Mouse (Mus musculus) midbrain, embryonic 14.5 days (tissue): Measurements from ENCODE around the gene Ush2a. TPM values are rescaled to one million over a fixed set of nuclear protein-coding genes. Genes with fewer than 3 reads are reported as not detected.

Experiments
- ATAC-seq: fragments of 200-750 bp; cut with Nextera tagmentation; 2 replicates; pipeline ENCODE4 v1.8.0; 2017; ENCODE audit warnings: moderate number of reproducible peaks, moderate library complexity; ENCODE audit not compliant: low FRiP score, low TSS enrichment
- DNase-seq: peaks from one replicate; pipeline ENCODE4 v3.0.0-alpha.2; 2015
- H3K27ac ChIP-seq: fragments of 300-500 bp; sonication (generic); replicated peaks from 2 replicates; pipeline ENCODE4 v1.5.1; 2014; ENCODE audit warnings: mild to moderate bottlenecking, low read depth, low read length, moderate library complexity
- H3K27me3 ChIP-seq: fragments of 300-500 bp; sonication (generic); 2 replicates; pipeline ENCODE4 v1.6.1; 2014; ENCODE audit warnings: low read length, control low read depth, mixed read lengths; ENCODE audit not compliant: control insufficient read depth, insufficient read depth
- H3K36me3 ChIP-seq: fragments of 300-500 bp; sonication (generic); 2 replicates; pipeline ENCODE4 v1.6.1; 2014; ENCODE audit warnings: low read length, control low read depth; ENCODE audit not compliant: control insufficient read depth, insufficient read depth
- H3K4me1 ChIP-seq: fragments of 300-500 bp; sonication (generic); 2 replicates; pipeline ENCODE4 v1.6.1; 2014; ENCODE audit warnings: mild to moderate bottlenecking, antibody characterized with exemption, low read length, control low read depth; ENCODE audit not compliant: control insufficient read depth, insufficient read depth
- H3K4me2 ChIP-seq: fragments of 300-500 bp; sonication (generic); 2 replicates; pipeline ENCODE4 v1.6.1; 2014; ENCODE audit warnings: mild to moderate bottlenecking, low read length, moderate library complexity
- H3K4me3 ChIP-seq: fragments of 300-500 bp; sonication (generic); replicated peaks from 2 replicates; pipeline ENCODE4 v1.5.1; 2014; ENCODE audit warnings: low read depth, low read length
- H3K9ac ChIP-seq: fragments of 300-500 bp; sonication (generic); replicated peaks from 2 replicates; pipeline ENCODE4 v1.6.1; 2014; ENCODE audit warnings: mild to moderate bottlenecking, low read length, moderate library complexity
- H3K9me3 ChIP-seq: fragments of 300-500 bp; sonication (generic); 2 replicates; pipeline ENCODE4 v1.6.1; 2016; ENCODE audit warnings: low read length, control low read depth, mixed read lengths; ENCODE audit not compliant: control insufficient read depth
- WGBS: fragments of 180-500 bp; shearing (Covaris S2); extraction: QIAGEN DNeasy Blood & Tissue Kit; methylation state at CpG from one replicate; pipeline ENCODE4 v1.1.7; 2014; 5-methylcytosine and 5-hydroxymethylcytosine counted together
- polyA plus RNA-seq: library from polyadenylated mRNA; unstranded; fragments of >200 nt; fragmentation: Nextera tagmentation; extraction: Ambion mirVana; gene quantifications from 2 replicates; pipeline ENCODE4 v1.2.1, GENCODE M21; 2014

Gene Ush2a
- 0.19 and 0.62 TPM in 2 replicates for polyA plus RNA-seq

DNA sequence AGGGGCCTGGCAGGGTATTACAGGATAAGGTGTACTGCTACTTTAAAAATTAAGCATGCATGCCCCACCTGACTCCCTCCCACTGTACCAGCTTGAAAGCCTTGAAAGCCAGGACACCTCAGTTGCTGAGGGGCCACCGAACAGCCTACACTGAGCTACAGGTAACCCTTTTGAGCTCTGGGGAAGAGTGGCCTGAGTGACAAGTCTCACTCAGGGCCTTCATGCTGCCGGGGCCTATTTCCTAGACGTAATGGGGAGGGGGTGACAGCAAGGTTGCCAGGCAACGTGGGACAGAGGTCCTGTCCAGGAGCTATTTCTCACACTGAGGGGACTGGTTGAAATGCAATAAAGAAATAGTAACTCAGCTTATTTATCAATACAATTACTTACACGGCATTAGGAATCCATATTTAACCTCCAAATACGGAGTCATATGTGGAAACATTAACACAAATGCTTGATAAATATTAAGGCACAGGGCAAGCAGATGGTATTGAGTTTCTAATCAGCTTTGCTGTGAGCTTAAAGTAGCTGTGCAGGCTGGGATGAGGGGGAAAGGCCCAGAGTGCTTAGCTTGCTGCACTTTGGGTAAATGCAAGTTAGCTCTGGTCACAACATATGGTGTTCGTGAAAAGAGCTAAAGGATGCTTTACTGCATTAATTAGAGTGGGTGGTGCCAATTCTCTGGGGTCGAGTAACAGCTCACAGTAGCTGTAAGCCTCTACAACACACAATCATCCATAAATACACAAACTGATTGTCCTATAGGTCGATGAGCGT lies at the start of gene Ush2a:
TSS of gene Ush2a (plus strand) at position 121 of the 780 bp plus-strand sequence.
- H3K36me3 ChIP-seq, result no peaks in the 10 kb centered on the region
- no peaks in the 10 kb centered on the region for H3K9me3 ChIP-seq
- no peak within 1 kb of the TSS for H3K4me2 ChIP-seq
- 30% methylated on average over 10 of the region's 10 CpGs for WGBS
- no peak for ATAC-seq
- H3K27ac ChIP-seq, result no peak within 1 kb of the TSS
- H3K4me1 ChIP-seq, result peaks cover 10% of the 10 kb centered on the region; the same call in 1 of the 2 replicates
- H3K4me3 ChIP-seq, result no peak within 1 kb of the TSS
- H3K27me3 ChIP-seq, result no peaks in the 10 kb centered on the region
- peak; percentile 21 for DNase-seq
- no peak within 1 kb of the TSS for H3K9ac ChIP-seq

DNA sequence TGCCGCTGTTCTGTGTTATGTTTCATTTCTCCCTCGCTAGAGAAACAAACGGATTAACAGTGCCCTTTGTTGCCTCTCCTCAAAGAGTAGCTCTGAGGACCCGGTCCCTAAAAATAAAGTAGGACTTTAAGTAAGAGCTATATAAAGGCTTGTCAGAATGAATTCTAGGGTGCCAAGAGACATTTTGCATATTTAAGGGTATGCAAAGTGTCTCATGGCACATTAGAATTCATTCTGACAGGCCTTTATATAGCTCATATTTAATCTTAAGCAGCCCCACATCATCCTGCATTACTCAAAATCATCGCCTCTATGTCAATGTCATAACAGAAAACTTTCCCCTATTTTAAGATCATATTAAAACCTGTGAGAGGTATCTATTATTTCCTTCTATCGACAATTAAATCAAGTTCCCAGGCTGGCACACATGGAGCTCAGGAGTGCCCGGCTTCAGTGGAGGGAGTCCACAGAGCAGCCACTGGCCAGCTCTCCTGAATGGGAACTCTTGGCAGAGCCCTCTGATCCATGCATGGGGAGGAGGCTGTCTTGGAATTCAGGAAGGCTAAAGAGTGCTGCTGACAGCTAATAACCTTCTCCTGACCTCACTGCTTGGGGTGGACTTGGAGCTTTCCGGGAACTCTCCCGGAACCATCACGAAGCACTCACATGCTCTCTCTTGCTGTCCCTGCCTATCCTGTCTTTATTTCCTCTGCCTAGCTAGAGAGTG lies 46.8 kb upstream of the Ush2a start:
- Histone ChIP-seq H3K36me3 (no peaks in the 10 kb centered on the region), H3K4me3 (no peak overlapping the region), H3K4me2 (no peak overlapping the region), H3K9ac (no peak overlapping the region), H3K27ac (no peak overlapping the region), H3K9me3 (no peaks in the 10 kb centered on the region), H3K27me3 (no peaks in the 10 kb centered on the region), H3K4me1 (no peaks in the 10 kb centered on the region)
- ATAC-seq (no peak), DNase-seq (peak; percentile 27)
- WGBS, result 41% methylated on average over 10 of the region's 10 CpGs

DNA sequence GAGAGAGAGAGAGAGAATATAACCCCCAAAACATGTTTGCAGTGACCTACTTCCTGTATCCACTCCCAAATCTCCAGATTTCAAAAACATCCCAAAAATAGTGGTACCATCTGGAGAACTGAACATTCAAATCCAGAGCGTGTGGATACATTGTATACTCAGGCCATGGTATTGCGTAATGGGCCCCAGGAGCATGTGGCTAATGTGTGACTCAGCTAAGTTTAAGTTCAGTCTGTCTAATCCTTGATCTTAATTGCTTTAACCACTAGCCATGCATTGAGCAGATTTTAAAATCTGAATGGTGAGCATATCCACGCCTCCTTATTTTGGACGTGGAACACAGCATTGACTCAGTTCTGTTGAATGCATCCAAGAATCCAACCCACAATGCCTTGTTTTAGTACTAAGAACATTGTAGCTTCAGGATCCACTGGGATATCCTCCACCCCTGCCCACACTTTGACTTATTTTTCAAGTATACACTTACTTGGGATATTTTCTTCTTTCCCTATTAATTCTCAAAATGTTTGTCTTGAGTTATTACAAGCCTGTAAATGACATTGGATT lies 40.5 kb upstream of the Ush2a start:
- ATAC-seq, result no peak
- Histone ChIP-seq H3K27ac (no peak overlapping the region), H3K4me1 (no peaks in the 10 kb centered on the region), H3K36me3 (no peaks in the 10 kb centered on the region), H3K4me2 (no peak overlapping the region), H3K4me3 (no peak overlapping the region), H3K9ac (no peak overlapping the region), H3K9me3 (no peaks in the 10 kb centered on the region), H3K27me3 (no peaks in the 10 kb centered on the region)
- DNase-seq, result no peak
- 90% methylated on average over 4 of the region's 4 CpGs for WGBS

DNA sequence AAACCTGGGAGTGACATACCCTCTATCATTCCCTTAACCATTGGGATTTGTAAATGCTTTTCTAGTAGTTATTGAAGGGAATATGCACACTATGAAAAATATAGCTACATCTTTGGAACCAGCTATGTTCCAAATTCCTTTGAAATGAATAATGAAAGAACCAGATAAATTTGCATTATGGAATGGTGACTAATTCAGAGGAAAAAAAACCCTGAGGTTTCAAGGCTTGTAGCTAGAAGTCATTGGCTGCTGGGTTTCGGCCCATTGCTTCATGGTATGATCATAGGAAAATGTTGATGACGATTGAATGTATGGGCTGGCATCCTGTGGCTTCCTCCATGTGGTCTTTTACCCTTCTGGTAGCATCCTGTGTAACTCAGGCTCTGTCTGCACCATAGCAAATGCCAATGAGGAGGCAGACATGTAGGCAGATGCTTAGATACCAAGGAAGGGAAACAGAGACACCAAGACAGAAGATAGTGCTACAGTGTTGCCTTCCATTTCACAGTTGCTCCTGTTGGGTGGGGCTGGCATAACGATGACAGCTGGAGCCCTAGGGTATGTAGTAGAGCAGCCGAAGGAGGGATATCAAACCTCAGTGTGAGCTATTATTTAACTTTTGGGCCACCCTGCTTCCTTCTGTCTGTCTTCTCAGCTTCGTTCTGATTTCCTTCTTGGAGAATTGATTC lies 28.6 kb upstream of the Ush2a start:
- ATAC-seq, result no peak
- Histone ChIP-seq H3K36me3 (no peaks in the 10 kb centered on the region), H3K9ac (no peak overlapping the region), H3K27me3 (no peaks in the 10 kb centered on the region), H3K4me3 (no peak overlapping the region), H3K9me3 (no peaks in the 10 kb centered on the region), H3K4me2 (no peak overlapping the region), H3K4me1 (no peaks in the 10 kb centered on the region), H3K27ac (no peak overlapping the region)
- 87% methylated on average over 5 of the region's 5 CpGs for WGBS
- no peak for DNase-seq

DNA sequence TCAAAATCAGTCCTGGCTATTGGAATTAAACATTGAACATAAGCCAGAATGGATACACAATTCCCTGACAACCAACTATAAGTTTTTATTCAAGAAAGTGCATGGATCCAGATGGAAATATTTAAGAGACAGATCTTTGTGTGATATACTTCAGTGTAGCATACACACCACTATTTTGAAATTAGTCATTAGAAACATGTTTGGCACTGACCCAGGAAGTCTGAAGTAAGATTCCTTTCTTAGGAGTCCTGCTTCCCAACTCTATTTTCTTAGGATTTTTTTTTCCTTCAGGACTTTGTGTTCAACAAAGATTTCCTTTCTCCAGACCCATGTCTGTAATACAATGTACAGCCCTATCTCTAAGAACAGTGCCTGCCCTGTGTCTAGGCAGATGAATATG lies 23.2 kb upstream of the Ush2a start:
- no peak for ATAC-seq
- Histone ChIP-seq H3K27me3 (no peaks in the 10 kb centered on the region), H3K36me3 (no peaks in the 10 kb centered on the region)

DNA sequence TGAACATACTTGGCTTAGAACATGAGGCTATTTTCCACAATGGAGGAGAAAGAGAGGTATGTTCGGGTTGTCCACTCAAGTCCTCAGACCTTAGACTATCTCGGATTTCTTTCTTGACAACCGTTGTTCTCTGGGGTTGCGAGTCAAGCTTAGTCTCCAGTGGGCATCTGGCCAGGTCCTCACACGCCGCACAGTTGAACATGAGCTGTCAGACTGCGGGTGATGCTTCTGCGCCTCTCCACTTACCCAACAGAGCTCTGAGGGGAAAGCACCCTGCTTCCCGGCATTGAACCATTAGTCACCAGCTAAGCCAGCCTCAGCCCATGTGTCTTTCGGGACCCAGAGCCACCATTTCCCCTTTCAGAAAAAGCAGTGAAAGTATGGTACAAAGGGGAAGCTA lies 20.1 kb upstream of the Ush2a start:
- Histone ChIP-seq H3K4me2 (no peak overlapping the region), H3K9me3 (no peaks in the 10 kb centered on the region), H3K27me3 (no peaks in the 10 kb centered on the region), H3K36me3 (no peaks in the 10 kb centered on the region), H3K4me1 (no peaks in the 10 kb centered on the region), H3K9ac (no peak overlapping the region), H3K27ac (no peak overlapping the region), H3K4me3 (no peak overlapping the region)
- ATAC-seq (no peak), DNase-seq (no peak)
- 89% methylated on average over 10 of the region's 10 CpGs for WGBS

More for the DNA sequence above, 23.2 kb upstream of the Ush2a start:
- Histone ChIP-seq H3K27ac (no peak overlapping the region), H3K9ac (no peak overlapping the region), H3K4me1 (no peaks in the 10 kb centered on the region), H3K4me3 (no peak overlapping the region), H3K4me2 (no peak overlapping the region), H3K9me3 (no peaks in the 10 kb centered on the region)
- DNase-seq, result no peak

DNA sequence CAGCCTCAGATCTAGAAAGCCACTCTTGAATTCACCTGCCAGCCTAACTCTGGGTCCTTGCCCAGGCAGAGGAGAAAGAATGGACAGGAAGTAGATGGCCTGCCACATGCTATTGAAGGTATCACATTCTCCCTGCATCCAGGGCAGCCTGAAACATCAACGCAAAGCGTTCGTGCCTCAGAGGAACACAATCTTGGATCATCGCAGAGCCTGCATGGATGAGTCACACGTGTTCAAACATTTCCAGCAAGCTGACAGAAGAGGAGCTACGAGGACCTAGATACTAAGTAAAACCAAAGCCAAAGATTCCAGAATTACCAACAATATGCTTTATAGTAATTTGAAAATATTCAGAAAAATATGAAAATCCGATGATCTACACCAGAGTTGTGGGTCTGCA lies 4.3 kb upstream of the Ush2a start:
- H3K4me2 ChIP-seq, result no peak overlapping the region
- WGBS, result 92% methylated on average over 7 of the region's 7 CpGs
- DNase-seq (no peak), ATAC-seq (no peak)
- no peaks in the 10 kb centered on the region for H3K27me3 ChIP-seq
- no peak overlapping the region for H3K27ac ChIP-seq
- H3K9ac ChIP-seq, result no peak overlapping the region
- peaks cover 10% of the 10 kb centered on the region; the same call in 1 of the 2 replicates for H3K4me1 ChIP-seq
- no peaks in the 10 kb centered on the region for H3K9me3 ChIP-seq
- no peaks in the 10 kb centered on the region for H3K36me3 ChIP-seq
- H3K4me3 ChIP-seq, result no peak overlapping the region

DNA sequence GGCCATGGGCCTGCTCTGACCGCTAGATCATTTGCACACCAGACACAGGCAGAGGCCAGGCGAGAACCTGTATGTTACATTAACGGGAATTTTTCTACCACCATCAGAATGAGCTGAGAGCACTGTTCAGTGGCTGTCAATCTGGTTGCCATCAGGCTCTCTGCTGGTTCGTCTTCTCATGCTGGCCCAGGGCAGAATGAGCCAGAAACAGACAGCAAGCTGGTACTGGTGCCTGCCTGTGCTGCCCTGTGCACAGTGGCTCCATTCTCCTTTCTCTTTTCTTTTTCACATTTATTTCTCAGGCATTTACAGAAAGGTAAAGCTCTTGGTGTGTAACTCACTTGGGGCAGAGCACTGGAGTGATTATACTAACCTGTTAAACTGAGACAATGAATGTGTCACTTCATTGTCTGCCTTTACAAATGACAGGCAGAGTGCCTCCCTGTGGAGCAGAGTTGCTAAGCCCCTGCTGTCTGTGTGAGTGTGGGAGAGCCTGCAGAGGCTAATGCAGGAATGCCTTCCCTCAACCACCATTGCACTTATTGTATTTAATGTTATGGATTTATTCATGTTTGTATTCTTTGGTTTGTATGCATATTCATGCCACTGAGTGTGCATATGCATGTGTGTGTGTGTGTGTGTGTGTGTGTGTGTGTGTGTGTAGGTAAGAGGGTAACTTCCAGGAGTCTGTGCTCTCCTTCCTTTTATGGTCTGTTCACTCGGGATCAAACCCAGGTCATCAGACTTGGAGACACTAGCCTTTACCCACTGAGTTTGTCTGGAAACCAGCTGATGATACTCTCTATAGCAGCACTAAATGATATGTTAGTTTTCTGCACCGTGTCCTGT lies 1.3 kb upstream of the Ush2a start:
- no peaks in the 10 kb centered on the region for H3K9me3 ChIP-seq
- H3K36me3 ChIP-seq, result no peaks in the 10 kb centered on the region
- DNase-seq (peak; percentile 66), ATAC-seq (peak; percentile 63; the same call in 1 of the 2 replicates)
- no peak overlapping the region for H3K4me2 ChIP-seq
- no peaks in the 10 kb centered on the region for H3K27me3 ChIP-seq
- H3K4me3 ChIP-seq, result no peak overlapping the region
- H3K9ac ChIP-seq, result no peak overlapping the region
- H3K27ac ChIP-seq, result no peak overlapping the region
- 51% methylated on average over 6 of the region's 6 CpGs for WGBS
- H3K4me1 ChIP-seq, result peaks cover 10% of the 10 kb centered on the region; the same call in 1 of the 2 replicates
